Mouse (Mus musculus) spleen, adult 2 months (tissue): ENCODE measurements around the gene Sptlc2.
"Not testable (repeated sequence)": the region's sequence is repeated elsewhere in the genome, so short reads cannot be mapped to it uniquely, and the experiment has no call there.

Experiments
- CTCF ChIP-seq: fragments of 200-500 bp; IDR thresholded peaks from 2 replicates; pipeline ENCODE4 v1.5.1; 2011; ENCODE audit warnings: mild to moderate bottlenecking, inconsistent platforms; ENCODE audit not compliant: insufficient read depth, insufficient read length, insufficient replicate concordance; ENCODE audit errors: extremely low read depth
- POLR2A ChIP-seq: fragments of 200-500 bp; IDR thresholded peaks from 2 replicates; pipeline ENCODE4 v1.6.1; 2011; ENCODE audit warnings: low read depth, low read length, inconsistent platforms

DNA sequence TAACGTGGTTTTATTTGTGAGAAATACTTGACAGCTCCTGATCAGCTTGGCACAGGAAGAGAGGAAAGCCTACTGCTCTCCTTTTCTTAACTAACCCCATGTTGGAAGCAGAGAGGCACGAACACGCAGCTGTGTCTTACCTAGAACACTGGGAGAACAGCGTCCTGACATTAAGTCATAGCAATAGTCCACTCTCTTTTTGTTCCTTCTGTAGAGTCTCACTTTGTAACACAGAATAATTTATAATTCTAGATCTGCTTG, 81.6 kb downstream of the Sptlc2 start:
- TF ChIP-seq CTCF, POLR2A: not testable (repeated sequence)
